Mouse (Mus musculus): Measurements from ENCODE around the gene Anks3. TPM values are rescaled to one million over a fixed set of nuclear protein-coding genes. Genes with fewer than 3 reads are reported as not detected.

Anks3 gene
- total RNA-seq, 2 experiments from 2014 or later: 13.7 to 15.6 TPM

DNA sequence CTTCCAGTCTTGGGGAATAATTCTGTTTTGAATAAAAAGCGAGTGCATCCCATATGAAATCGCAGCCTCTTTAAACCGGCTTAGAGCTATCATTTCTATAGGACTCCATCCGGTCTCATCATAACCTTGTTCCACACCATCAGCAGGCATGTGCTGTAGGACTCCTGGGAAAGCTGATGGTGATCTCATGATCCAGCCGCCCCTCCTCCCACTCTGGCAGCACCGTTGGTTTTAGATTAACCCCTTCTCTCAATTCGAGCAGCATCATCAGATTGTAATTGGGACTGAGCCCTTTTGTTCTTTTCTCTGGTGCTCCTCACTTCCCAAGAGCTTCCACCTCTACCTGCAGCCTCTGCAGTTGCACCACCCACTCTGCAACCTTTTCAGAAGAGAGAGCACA lies 62.8 kb downstream of the Anks3 start:
- no peak for ATAC-seq (ENCODE audit: poor library complexity, severe bottlenecking)

DNA sequence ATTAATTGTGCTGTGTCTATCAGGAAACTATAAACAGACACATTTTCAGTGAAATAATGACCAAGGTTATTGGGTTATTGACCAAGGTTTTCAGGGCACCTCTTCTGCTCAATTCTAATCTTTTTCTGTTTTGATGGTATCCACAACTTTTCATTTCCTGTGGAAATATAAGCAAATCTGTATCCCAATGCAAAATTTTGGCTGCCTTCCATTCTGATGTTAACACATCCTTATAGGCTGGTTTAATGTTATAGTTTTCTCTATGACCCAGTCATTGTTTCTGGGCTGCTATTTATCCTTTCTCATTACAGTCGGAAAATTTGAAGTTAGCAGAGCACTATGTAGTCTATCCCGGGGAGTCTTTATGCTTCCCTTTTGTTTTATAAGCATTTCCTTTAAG lies 64.3 kb downstream of the Anks3 start:
- no peak for ATAC-seq (ENCODE audit: poor library complexity, severe bottlenecking)

DNA sequence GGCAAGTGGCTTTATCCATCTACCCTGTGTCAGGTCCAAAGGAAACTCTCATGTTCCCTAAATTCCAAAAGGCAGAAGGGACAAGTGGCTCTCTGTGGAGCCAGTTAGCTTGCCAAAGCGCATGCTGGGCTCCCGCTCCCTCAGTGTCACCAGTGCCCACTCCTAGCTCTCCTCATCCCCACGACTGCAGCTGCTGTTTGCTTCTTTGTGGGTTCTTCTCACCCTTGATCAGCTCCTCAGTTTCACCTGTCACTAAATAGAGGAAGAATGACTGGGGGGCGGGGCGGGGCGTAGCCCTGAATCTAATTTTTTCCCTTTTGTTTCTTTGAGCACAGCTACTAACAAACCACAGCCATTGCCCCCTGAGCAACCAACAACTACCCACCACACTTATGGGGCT lies 65.1 kb downstream of the Anks3 start:
- peak; percentile 53 for ATAC-seq (ENCODE audit: poor library complexity, severe bottlenecking)

DNA sequence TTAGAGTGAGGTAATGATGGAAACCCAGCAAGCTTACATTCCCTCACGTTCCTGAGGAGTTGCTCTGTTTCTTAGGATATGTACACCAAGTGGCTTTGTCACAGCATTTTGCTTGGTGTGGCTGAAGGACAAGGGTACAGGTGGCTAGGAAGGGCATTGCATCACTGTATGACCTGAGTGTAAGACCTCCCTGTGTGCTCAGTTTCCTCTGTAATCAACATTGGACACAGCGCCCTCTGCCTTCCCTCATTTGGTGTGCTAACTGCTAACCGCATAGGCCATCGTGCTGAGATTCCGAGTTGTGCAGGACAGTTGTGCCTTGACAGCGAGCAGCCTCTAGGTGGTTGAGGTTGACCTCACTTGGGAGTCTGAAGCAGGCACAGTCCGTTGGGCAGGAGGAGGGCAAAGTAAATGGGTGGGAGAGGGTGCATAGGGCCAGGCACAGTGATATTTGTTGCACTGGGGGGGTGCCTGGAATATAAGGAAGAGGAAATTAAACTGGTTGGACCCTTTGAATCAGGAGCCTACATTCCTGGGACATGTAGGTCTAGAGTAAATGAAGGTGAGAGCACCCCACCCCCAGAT lies 66.8 kb downstream of the Anks3 start:
- ATAC-seq (ENCODE audit: poor library complexity, severe bottlenecking): peak; percentile 54

DNA sequence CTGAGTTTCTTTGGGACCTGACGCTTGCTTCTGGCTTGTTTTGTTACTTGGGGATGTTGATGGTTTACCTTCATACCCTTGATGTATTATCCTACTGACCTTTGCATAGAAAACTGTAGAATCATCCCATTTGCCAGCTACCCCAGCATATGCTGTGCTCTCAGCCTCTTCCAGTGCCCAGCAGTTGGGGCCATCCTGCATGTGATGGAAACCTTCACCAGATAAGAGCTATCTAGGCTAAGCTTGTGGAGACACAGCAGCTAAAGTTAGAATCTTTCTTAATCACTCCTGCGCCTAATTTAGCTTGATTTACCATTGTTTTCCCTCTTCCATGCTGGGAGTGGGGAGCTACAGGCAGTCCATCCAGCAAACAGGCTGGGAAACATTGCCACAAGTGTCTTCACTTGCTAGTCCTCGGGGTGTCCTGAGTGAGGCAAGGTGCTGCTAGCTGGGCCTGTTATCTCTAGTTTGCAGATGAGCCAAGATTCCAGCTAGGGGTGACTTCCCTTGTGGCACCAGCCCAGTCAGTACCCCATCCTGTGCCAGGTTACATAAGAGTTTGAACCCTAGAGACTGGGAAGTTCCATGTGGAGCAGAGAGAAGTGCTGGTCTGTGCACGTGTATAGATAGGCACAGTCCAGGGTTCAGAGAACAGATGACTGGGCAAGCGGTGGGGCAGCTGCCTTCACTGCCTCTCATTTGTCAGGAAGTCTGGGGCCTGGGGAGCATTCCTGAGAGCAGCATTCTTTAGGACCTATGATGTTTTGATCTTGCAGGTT lies 67.6 kb downstream of the Anks3 start:
- ATAC-seq (ENCODE audit: poor library complexity, severe bottlenecking): peak; percentile 40; the same call in 1 of the 2 replicates

DNA sequence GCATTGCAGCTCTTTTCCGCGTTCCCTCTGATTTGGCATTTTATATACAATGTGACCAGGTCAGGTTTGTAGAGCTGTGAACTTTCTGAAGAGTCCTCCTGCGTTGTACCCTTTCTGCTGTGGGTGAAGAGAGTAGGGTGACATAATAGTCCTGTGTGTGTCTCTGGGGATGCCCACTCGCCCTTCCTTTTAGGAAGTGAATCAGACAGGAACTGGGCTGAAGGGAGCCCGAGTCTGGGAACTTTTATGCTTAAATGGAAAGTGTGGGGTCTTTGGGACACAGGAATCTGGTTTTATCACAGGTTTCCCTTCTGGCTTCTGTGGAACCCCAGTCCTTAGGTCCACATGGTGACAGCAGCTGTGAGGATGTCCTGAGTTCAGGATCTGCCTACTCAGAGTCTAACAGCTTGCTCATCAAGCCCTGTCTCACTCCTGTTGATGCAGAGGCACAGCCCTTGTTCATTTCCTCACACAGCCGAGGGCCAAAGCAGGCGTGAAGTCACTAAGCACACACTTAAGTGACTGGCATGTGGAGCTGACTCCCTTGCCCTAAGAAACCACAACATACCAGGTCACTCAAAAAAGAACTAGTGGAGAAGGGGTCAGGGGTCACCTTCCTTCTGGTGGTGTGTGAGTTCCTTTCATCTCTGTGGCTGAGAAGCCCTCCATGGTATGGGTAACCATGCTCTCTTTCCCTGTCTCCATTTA lies 69.7 kb downstream of the Anks3 start:
- ATAC-seq (ENCODE audit: poor library complexity, severe bottlenecking): no peak

DNA sequence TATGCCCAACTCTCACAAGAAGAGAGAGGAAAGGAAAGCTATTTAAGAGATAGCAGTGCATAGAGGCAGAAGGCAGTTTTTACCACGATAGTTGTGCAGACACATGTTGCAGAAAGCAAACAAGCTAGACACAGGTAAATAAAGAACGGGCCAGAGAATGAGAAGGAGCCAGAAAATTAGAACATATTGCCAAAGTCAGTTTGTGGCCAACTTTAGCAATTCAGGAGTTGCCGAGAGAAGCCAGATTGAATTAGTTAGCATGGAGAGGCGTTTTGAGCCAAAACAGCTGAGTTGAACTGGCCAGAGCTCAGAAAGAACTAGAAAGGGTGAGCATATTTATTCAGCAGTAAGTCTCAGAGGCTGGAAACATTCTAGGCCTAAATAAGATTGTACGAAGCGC lies 71.8 kb downstream of the Anks3 start:
- no peak for ATAC-seq (ENCODE audit: poor library complexity, severe bottlenecking)

Other genes with a start within 250 kb of the Anks3 start
- 45.6 and 46.1 TPM in 2 replicates for gene Nmral1, start 244.8 kb downstream of the Anks3 start, total RNA-seq (2015)
- gene Nmral1, start 244.8 kb downstream of the Anks3 start, total RNA-seq (2017): 43.5 and 47.8 TPM in 2 replicates
- 74.5 and 91.4 TPM in 2 replicates for gene Hmox2, start 237.8 kb downstream of the Anks3 start, total RNA-seq (2015)
- gene Hmox2, start 237.8 kb downstream of the Anks3 start, total RNA-seq (2017): 89.6 and 108 TPM in 2 replicates
- gene Cdip1, start 173.9 kb downstream of the Anks3 start, total RNA-seq (2015): 12.0 and 12.2 TPM in 2 replicates
- 9.2 and 11.1 TPM in 2 replicates for gene Cdip1, start 173.9 kb downstream of the Anks3 start, total RNA-seq (2017)
- gene 4930562C15Rik, start 128.8 kb downstream of the Anks3 start, total RNA-seq (2015): not detected in 2 replicates
- not detected in 2 replicates for gene 4930562C15Rik, start 128.8 kb downstream of the Anks3 start, total RNA-seq (2017)
- 32.1 and 34.6 TPM in 2 replicates for gene Ubald1, start 83.9 kb downstream of the Anks3 start, total RNA-seq (2015)
- 11.3 and 18.3 TPM in 2 replicates for gene Ubald1, start 83.9 kb downstream of the Anks3 start, total RNA-seq (2017)
- gene Mgrn1, start 78.0 kb downstream of the Anks3 start, total RNA-seq (2015): 30.4 and 33.0 TPM in 2 replicates
- 32.1 and 41.0 TPM in 2 replicates for gene Mgrn1, start 78.0 kb downstream of the Anks3 start, total RNA-seq (2017)
- gene Nudt16l1, start 25.4 kb downstream of the Anks3 start, total RNA-seq (2015): 16.7 and 22.9 TPM in 2 replicates
- 10.2 and 14.0 TPM in 2 replicates for gene Nudt16l1, start 25.4 kb downstream of the Anks3 start, total RNA-seq (2017)
- not detected in 2 replicates for gene Sept12, start 33.6 kb upstream of the Anks3 start, total RNA-seq (2015)
- gene Sept12, start 33.6 kb upstream of the Anks3 start, total RNA-seq (2017): not detected in 2 replicates
- gene Smim22, start 43.1 kb upstream of the Anks3 start, total RNA-seq (2015): not detected in 2 replicates
- not detected in 2 replicates for gene Smim22, start 43.1 kb upstream of the Anks3 start, total RNA-seq (2017)
- 75.8 and 80.5 TPM in 2 replicates for gene Rogdi, start 49.3 kb upstream of the Anks3 start, total RNA-seq (2015)
- gene Rogdi, start 49.3 kb upstream of the Anks3 start, total RNA-seq (2017): 28.1 and 38.9 TPM in 2 replicates
- 66.7 and 69.8 TPM in 2 replicates for gene Glyr1, start 85.7 kb upstream of the Anks3 start, total RNA-seq (2015)
- gene Glyr1, start 85.7 kb upstream of the Anks3 start, total RNA-seq (2017): 100 and 112 TPM in 2 replicates
- 25.7 and 28.0 TPM in 2 replicates for gene Ubn1, start 85.9 kb upstream of the Anks3 start, total RNA-seq (2015)
- gene Ubn1, start 85.9 kb upstream of the Anks3 start, total RNA-seq (2017): 39.5 and 52.6 TPM in 2 replicates
- not detected in 2 replicates for gene Ppl, start 168.2 kb upstream of the Anks3 start, total RNA-seq (2015)
- gene Ppl, start 168.2 kb upstream of the Anks3 start, total RNA-seq (2017): not detected in 2 replicates
- gene Sec14l5, start 182.9 kb upstream of the Anks3 start, total RNA-seq (2015): not detected in 2 replicates
- gene Sec14l5, start 182.9 kb upstream of the Anks3 start, total RNA-seq (2017): not detected in 2 replicates
- gene Nagpa, start 239.8 kb upstream of the Anks3 start, total RNA-seq (2015): 42.5 and 43.5 TPM in 2 replicates
- 74.9 and 76.1 TPM in 2 replicates for gene Nagpa, start 239.8 kb upstream of the Anks3 start, total RNA-seq (2017)

Measured in megakaryocyte, adult 5-6 weeks (primary cell).